3 mouse cellular contexts compared by ENCODE assay signal in the genomic region with DNA sequence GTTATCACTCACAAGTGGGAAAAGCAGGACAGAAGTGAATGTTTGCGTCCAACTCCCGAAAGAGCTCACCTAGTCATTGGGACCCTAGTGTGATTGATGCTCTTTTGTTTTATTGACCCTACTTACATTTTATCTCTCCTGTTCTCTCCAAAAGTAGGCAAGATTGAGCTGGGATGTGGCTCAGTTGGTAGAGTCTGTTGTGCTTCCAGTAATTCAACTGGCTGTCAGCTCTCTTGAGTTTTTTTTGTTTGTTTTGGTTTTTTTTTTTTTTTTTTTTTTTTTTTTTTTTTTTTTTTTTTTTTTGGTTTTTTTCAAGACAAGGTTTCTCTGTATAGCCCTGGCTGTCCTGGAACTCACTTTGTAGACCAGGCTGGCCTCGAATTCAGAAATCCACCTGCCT. TPM values are rescaled to one million over a fixed set of nuclear protein-coding genes. Genes with fewer than 3 reads are reported as not detected.
"Had no signal": no experiment of that assay in that cellular context is flagged by ENCODE, and none has a peak within 500 bp of the region (broad histone marks: within the 10 kb centered on the region; RNA-seq: fewer than 3 reads in every experiment).

No protein-coding gene starts in this region.

RNA-seq across cellular contexts. Expression of gene Myl3, which starts 59.0 kb away (rescaled TPM):
- total RNA-seq: left cerebral cortex, adult 2 months; megakaryocyte progenitor cell, adult 5-6 weeks; monocyte, adult 5-6 weeks had no signal
